Mouse (Mus musculus): Measurements from ENCODE around the gene Atp6v0d1. TPM values are rescaled to one million over a fixed set of nuclear protein-coding genes. Genes with fewer than 3 reads are reported as not detected.
A peak's percentile ranks its signal among the peaks of the same experiment; 100 is the strongest.

Atp6v0d1 gene
- 219 and 243 TPM in 2 replicates for polyA plus RNA-seq (2015; fragmentation: Nextera tagmentation; extraction: Ambion mirVana)

DNA sequence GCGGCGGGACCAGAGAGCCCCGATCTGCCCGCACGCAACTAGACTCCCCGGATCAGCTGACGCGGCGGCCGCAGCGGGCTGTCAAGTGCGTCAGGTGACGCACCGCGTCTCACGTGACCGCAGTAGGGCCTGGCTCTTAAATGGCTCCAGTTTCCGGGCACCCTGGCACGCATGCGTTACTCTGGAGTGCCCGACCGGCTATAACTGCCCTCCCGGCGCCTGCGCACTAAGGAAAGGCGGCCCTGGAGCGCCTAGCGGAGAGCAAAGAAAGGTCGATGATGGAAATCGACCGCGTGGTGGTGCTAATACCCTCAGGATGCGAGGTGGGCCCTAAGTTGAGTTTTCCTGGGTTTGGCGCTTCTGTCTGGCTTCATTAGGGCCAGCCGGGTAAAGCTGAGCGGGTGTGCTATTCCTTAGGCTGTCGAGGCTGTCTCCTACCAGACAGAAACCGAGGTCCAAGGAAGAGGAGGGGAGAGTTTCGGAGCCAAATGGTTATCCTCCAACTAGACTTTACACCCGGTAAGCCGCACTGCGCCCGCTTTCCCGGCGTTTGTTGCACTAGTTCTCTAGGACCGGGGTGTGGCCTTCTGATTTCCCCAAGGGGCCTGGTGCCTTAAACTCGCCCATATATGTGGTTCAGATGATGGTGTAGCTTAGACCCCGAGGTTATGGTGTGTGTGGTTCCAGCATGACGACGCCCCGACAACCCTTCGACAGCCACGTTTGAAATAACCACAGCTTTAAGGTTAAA, at the start of gene Atp6v0d1:
Gene Atp6v0d1 (minus strand): TSS at position 96 of the 751 bp plus-strand sequence.
- Histone ChIP-seq H3K27me3 (replicated peaks) (no peaks in the 10 kb centered on the region), H3K4me1 (peaks cover 52% of the 10 kb centered on the region), H3K27ac (replicated peaks) (peak within 1 kb of the TSS; percentile 92), H3K4me2 (peak within 1 kb of the TSS; percentile 84), H3K9ac (replicated peaks) (peak within 1 kb of the TSS; percentile 91), H3K9me3 (replicated peaks) (no peaks in the 10 kb centered on the region), H3K36me3 (0 out of 2 replicates have a peak, but pooled peaks cover 4% of the 10 kb centered on the region), H3K4me3 (replicated peaks) (peak within 1 kb of the TSS; percentile 89)
- peak; percentile 98 for ATAC-seq (ENCODE audit: low FRiP score)
- WGBS: 2% methylated on average over 53 of the region's 53 CpGs

DNA sequence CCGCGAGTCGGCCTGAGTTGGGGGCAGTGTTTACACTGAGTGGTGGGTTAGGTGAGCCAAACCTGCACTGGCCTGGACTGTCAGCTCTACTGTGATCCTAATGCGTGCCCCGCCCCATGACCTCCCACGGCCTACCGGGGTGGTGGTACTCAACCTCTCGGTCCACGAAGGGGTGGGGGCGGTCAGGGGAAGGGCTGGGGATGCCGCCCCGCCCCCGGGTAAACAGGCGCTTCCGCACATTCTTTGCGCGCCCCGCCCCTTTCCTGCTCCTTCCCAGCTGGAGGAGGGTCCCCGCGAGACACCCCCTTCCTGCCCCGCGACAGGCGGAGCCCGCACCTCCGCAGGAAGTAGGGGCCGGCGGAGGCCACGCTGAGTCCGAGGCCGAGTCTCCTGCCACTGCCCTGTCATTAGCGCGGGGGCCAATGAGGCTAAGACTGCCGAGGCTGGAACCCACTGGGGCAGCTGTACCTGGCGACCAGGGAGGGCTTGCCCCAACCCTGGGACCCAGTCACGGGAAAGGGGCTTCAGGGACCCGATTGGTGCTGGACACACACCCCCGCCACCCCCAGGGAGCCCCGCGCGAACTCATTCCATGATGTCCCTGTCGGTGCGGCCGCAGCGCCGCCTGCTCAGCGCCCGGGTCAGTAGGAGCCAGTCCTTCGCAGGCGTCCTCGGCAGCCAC, 48.1 kb upstream of the Atp6v0d1 start:
- Histone ChIP-seq H3K9ac (replicated peaks) (peak overlapping the region; percentile 52), H3K4me1 (peaks cover 21% of the 10 kb centered on the region), H3K36me3 (peaks cover 41% of the 10 kb centered on the region), H3K4me3 (replicated peaks) (peak overlapping the region; percentile 40), H3K27me3 (replicated peaks) (peaks cover 18% of the 10 kb centered on the region), H3K9me3 (replicated peaks) (no peaks in the 10 kb centered on the region), H3K4me2 (peak overlapping the region; percentile 84), H3K27ac (replicated peaks) (no peak overlapping the region)
- 3% methylated on average over 44 of the region's 50 CpGs for WGBS
- peak; percentile 21 for ATAC-seq (ENCODE audit: low FRiP score)

DNA sequence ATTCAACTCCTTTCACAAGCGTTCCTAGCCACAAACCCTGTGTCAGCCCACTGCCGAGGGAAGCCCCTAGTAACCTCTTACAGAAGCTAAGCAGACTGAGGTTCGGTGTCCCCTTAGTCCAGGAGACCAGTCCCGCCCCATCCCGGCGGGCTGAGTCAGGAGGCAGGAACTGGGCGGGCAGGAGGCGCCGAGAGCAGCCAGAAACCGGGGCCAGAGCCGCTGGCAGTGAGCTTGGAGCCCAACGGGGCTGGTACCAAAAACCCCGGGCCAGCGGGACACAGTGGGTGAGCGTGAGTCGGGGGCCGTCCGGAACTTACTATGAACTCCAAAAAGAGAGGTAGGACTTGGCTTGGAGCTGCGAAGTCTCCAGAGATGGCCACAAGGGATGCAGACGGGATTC, 47.2 kb upstream of the Atp6v0d1 start:
- peak overlapping the region; percentile 84 for H3K4me2 ChIP-seq
- no peak for ATAC-seq (ENCODE audit: low FRiP score)
- H3K27ac ChIP-seq (replicated peaks): no peak overlapping the region
- no peaks in the 10 kb centered on the region for H3K9me3 ChIP-seq (replicated peaks)
- peaks cover 32% of the 10 kb centered on the region for H3K36me3 ChIP-seq
- no peak overlapping the region for H3K9ac ChIP-seq (replicated peaks)
- 5% methylated on average over 20 of the region's 20 CpGs for WGBS
- peak overlapping the region; percentile 19 for H3K4me3 ChIP-seq (replicated peaks)
- peaks cover 18% of the 10 kb centered on the region for H3K27me3 ChIP-seq (replicated peaks)
- peaks cover 26% of the 10 kb centered on the region for H3K4me1 ChIP-seq

DNA sequence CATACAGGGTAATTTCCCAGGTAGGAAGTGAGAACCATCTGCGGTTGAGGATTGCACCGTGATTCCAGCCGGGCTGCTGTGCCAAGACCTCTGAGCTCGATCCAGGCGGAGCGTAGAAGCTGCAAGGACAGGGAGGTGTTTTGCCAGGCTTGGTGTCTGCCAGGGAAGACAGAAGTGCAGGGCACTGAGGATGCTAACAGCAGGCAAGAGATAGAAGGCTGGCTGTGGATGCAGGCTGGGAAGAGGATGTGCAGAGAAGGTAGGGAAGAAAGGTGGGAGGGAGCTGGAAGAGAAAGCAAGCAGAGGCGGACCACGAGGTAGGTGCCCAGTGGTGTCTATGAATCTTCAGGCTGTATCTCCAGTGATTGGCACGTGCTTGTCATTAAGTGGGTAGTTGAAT, 46.0 kb upstream of the Atp6v0d1 start:
- H3K27ac ChIP-seq (replicated peaks): no peak overlapping the region
- H3K27me3 ChIP-seq (replicated peaks): peaks cover 18% of the 10 kb centered on the region
- no peak overlapping the region for H3K4me3 ChIP-seq (replicated peaks)
- H3K9ac ChIP-seq (replicated peaks): no peak overlapping the region
- peaks cover 20% of the 10 kb centered on the region for H3K36me3 ChIP-seq
- peaks cover 38% of the 10 kb centered on the region for H3K4me1 ChIP-seq
- H3K9me3 ChIP-seq (replicated peaks): no peaks in the 10 kb centered on the region
- ATAC-seq (ENCODE audit: low FRiP score): no peak
- H3K4me2 ChIP-seq: no peak overlapping the region
- WGBS: 87% methylated on average over 9 of the region's 9 CpGs

DNA sequence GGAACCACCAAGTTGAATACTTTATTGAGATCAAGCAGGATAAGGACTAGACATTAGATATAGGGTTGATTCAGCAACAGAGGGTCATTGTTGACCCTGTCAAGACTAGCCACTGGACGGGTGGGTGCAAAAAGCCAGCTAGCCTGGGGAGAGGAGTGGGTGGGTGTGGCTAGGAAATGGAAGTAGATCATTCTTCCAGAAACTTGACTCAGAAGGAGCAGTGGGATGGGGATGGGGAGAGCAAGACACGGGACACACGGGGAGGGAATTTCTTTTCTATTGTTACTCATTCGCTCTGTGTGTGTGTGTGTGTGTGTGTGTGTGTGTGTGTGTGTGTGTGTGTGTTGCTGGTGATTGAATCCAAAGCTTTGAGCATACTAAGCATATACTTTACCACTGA, 43.9 kb upstream of the Atp6v0d1 start:
- no peak for ATAC-seq (ENCODE audit: low FRiP score)
- 78% methylated on average over 4 of the region's 4 CpGs for WGBS
- Histone ChIP-seq H3K9me3 (replicated peaks) (no peaks in the 10 kb centered on the region), H3K4me2 (no peak overlapping the region), H3K27me3 (replicated peaks) (peaks cover 18% of the 10 kb centered on the region), H3K4me3 (replicated peaks) (no peak overlapping the region), H3K27ac (replicated peaks) (no peak overlapping the region), H3K36me3 (0 out of 2 replicates have a peak, but pooled peaks cover under 1% of the 10 kb centered on the region), H3K9ac (replicated peaks) (no peak overlapping the region), H3K4me1 (peaks cover 49% of the 10 kb centered on the region)

DNA sequence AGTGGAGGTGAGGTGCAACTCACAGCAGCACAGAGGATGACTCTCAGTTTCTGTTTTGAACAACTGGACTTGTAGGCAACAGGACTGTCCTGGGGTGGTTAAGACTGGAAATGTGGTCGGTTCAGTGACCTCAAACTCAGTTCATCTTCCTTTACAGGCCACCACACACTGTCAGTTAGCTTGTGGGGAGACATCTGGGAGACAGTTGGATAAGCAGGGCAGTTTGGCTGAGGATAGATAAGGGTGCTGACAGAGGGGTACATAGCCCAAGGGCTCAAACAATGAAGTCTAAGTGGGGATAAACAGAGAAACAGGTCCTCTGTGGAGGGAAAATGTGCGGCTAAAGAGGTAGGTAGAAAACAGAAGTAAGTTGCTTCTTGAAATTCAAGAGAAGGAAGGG, 43.5 kb upstream of the Atp6v0d1 start:
- WGBS: 82% methylated on average over 2 of the region's 2 CpGs
- no peak overlapping the region for H3K9ac ChIP-seq (replicated peaks)
- H3K36me3 ChIP-seq: no peaks in the 10 kb centered on the region
- H3K27me3 ChIP-seq (replicated peaks): peaks cover 18% of the 10 kb centered on the region
- no peak for ATAC-seq (ENCODE audit: low FRiP score)
- H3K9me3 ChIP-seq (replicated peaks): no peaks in the 10 kb centered on the region
- H3K4me3 ChIP-seq (replicated peaks): no peak overlapping the region
- H3K4me2 ChIP-seq: no peak overlapping the region
- H3K27ac ChIP-seq (replicated peaks): no peak overlapping the region
- peaks cover 51% of the 10 kb centered on the region for H3K4me1 ChIP-seq

DNA sequence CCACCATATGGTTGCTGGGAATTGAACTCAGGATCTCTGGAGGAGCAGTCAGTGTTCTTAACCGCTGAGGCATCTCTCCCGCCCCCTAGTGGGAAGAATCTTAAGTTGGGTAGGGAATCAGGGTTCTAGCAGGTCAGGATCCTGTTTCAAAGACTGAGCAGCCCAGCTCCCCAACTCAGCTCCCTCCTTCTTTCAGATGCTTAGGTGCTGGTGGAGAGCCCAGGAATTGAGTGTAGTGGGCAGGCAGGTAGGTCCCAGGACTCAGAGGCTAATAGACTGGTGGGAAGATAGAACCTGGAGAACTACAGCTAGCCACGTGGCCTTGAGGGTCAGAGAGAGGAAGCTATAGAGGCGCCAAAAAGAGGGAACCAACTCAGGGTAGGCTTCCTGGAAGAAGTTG, 41.8 kb upstream of the Atp6v0d1 start:
- Histone ChIP-seq H3K36me3 (no peaks in the 10 kb centered on the region), H3K4me1 (peaks cover 36% of the 10 kb centered on the region), H3K9me3 (replicated peaks) (no peaks in the 10 kb centered on the region), H3K9ac (replicated peaks) (no peak overlapping the region), H3K4me2 (peak overlapping the region; percentile 87; the same call in 1 of the 2 replicates), H3K27ac (replicated peaks) (no peak overlapping the region), H3K4me3 (replicated peaks) (no peak overlapping the region), H3K27me3 (replicated peaks) (peaks cover 15% of the 10 kb centered on the region)
- no peak for ATAC-seq (ENCODE audit: low FRiP score)
- WGBS: 40% methylated on average over 4 of the region's 4 CpGs

DNA sequence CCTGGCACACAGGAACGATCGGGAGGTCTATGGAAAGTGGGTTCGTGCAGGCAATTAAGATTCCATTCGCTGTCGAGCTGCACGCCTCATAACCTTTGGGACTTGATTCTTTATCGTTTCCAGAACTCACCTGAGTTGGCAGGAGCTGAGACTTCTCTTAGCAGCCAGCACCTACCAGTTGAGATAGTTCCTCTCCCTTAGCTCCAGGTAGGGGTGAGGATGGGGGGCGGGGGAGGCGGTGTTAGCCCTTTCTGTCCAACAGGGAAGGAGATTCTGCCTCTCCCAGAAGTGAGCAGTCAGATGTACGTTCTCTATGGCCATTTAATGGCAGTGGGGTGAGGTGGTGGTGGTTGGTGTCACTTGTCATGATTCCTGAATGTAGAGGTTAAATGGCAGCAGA, 41.2 kb upstream of the Atp6v0d1 start:
- Histone ChIP-seq H3K4me3 (replicated peaks) (peak overlapping the region; percentile 67), H3K9me3 (replicated peaks) (no peaks in the 10 kb centered on the region), H3K36me3 (no peaks in the 10 kb centered on the region), H3K9ac (replicated peaks) (peak overlapping the region; percentile 88), H3K27me3 (replicated peaks) (peaks cover 9% of the 10 kb centered on the region), H3K27ac (replicated peaks) (peak overlapping the region; percentile 91), H3K4me1 (peaks cover 33% of the 10 kb centered on the region), H3K4me2 (peak overlapping the region; percentile 87)
- 4% methylated on average over 10 of the region's 10 CpGs for WGBS
- no peak for ATAC-seq (ENCODE audit: low FRiP score)

DNA sequence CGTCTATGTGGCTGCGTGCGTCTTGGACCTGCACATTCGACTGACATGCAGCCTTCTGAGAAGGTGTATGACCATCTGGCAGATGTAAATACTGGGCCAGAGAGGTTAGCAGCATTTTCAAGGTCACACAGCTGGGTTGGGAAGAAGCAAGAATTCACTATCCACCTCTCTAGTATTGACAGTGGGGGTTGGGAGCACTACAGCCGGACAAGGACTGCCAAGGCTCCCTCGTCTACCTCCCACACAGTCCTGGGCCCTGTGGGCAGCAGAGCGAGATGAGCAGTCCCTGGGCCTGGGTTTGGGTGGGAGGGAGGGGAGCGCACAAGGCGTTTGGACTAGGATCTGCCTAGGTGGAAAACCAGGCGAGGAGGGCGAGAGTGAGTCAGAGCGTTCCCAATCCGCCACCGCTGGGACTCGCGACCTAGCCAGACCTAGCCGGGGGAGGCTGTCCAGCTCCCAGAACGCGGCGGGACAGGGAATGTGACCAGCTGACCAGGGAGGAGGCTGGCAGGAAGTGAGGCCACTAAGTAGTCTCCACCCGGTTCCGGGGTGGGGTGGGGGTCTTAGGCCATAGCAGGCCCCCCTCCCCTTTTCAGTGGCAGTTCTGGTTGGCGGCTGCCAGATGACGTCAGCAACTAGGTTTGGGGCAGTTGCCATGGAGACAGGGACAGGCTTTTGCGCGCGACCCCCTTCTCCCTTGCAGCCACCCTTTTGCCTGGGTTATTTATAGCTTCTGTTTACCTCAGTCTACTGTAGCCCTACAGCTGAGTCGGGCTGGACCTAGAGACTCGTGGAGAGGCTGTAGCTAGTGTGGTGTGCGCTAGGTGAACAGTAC, 40.6 kb upstream of the Atp6v0d1 start:
- H3K36me3 ChIP-seq: no peaks in the 10 kb centered on the region
- peak overlapping the region; percentile 91 for H3K27ac ChIP-seq (replicated peaks)
- ATAC-seq (ENCODE audit: low FRiP score): peak; percentile 70
- peak overlapping the region; percentile 87 for H3K4me2 ChIP-seq
- peaks cover 33% of the 10 kb centered on the region for H3K4me1 ChIP-seq
- H3K9me3 ChIP-seq (replicated peaks): no peaks in the 10 kb centered on the region
- 1% methylated on average over 30 of the region's 30 CpGs for whole genome bisulfite sequencing
- peak overlapping the region; percentile 67 for H3K4me3 ChIP-seq (replicated peaks)
- peak overlapping the region; percentile 88 for H3K9ac ChIP-seq (replicated peaks)
- peaks cover 2% of the 10 kb centered on the region; the same call in 1 of the 2 replicates for H3K27me3 ChIP-seq (replicated peaks)

DNA sequence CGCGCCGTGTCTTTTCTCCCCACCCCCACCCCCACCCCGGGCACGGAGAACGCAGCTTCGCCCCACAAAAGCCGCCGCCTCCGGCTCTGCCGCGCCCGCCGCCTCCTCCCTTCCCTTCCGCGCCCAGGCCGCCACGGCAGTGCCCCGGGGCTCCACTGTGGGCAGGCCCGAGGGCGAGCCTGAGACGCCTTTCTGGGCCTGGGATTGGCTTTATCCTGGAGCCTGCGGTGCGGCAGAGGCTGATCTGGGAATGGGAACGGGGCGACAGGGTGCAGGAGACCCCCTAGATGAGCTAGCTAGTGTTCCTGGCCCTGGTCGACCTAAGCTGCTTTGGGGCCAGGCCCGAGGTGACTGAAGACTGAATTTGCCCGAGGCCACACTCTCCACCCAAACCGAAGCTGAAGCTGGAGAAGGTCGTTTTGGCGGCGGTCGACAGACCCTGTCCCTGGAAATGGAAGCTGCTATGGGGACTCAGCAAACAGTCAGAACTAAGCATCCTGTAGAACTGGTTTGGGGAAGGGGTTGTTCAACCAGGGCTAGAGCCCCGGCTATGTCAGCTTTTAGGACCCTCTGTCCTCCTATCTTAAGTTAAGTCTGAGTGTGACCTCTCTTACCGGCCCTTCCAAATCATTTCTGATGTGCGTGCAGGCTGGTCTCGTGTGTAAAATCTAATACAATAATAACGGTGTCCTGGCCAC, 39.8 kb upstream of the Atp6v0d1 start:
- ATAC-seq (ENCODE audit: low FRiP score): peak; percentile 64
- no peaks in the 10 kb centered on the region for H3K36me3 ChIP-seq
- peak overlapping the region; percentile 67 for H3K4me3 ChIP-seq (replicated peaks)
- peaks cover 33% of the 10 kb centered on the region for H3K4me1 ChIP-seq
- peak overlapping the region; percentile 88 for H3K9ac ChIP-seq (replicated peaks)
- peak overlapping the region; percentile 91 for H3K27ac ChIP-seq (replicated peaks)
- H3K27me3 ChIP-seq (replicated peaks): no peaks in the 10 kb centered on the region; the same call in 1 of the 2 replicates
- H3K4me2 ChIP-seq: peak overlapping the region; percentile 87
- WGBS: under 1% methylated on average over 29 of the region's 39 CpGs
- no peaks in the 10 kb centered on the region for H3K9me3 ChIP-seq (replicated peaks)
